Mouse (Mus musculus) embryonic fibroblast, embryonic 13.5 days (primary cell): Measurements from ENCODE around the gene Ints5.

ENCODE experiments used
- CTCF ChIP-seq: IDR thresholded peaks from 2 replicates; pipeline ENCODE4 v1.5.1; 2011; ENCODE audit warnings: mild to moderate bottlenecking, control low read depth, low read length, moderate library complexity, borderline replicate concordance; ENCODE audit not compliant: insufficient read depth
- POLR2A ChIP-seq: IDR thresholded peaks from 2 replicates; pipeline ENCODE4 v1.6.1; 2011; ENCODE audit warnings: low read depth, mild to moderate bottlenecking, control low read depth, low read length, moderate library complexity

GRCm38 (mm10) chr19:8908531-8908930, 15.7 kb downstream of the Ints5 start:
- no peak for TF ChIP-seq POLR2A
- TF ChIP-seq CTCF: no peak
